Mouse (Mus musculus) thymus, postnatal 25 days (tissue): ENCODE data around the gene Fibp.
"Not testable (repeated sequence)": the region's sequence is repeated elsewhere in the genome, so short reads cannot be mapped to it uniquely, and the experiment has no call there.

Source experiments
- DNase-seq: peaks from one replicate; pipeline ENCODE4 v3.0.0; 2022

The Fibp gene

DNA sequence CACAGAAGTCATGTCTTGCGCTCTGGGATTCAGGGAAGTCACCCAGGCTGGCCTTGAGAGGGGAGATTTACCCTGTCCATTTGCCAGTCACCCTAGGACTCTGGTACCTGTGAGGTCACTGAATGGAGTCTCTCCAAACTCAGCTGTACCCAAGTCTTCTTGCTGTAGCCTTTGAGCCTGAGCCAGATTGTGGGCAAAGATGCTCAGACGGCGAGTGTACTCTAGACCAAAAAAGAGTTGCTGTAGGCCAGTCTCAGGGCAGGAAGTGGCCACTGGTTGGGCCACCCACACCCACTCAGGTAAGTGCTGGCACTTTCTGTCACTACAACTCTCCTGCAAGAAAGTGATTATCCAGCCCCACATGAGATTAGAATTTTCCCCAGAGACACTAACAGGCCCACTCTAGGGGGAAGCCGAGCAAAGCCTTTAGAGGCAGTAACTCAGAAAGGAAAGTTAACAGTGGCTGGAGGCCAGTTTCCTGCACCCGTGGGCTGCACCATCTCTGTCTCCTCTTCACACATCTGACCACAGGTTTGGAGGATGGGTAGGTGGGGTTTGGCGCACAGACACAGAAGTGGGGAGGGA is 6.6 kb downstream of the Fibp start:
- no peak for DNase-seq

DNA sequence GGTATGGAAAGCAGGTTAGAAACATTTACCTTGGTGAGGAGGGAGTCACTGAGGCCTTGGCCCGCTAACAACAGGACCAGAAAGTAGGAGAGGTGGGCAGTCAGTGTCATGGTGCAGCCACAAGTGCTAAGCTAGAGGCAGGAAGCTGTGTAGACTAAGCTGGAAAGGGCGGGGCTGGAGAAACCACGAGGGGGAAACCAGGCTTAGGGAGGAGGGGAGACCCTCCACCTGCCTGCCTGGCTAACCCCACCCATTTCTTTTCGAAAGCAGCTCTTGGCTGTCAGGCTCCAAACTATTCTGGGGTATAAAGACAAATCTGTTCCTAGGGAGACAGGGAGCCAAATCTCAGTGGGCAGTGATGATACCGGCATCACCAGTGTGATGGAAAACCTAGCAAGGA is 8.0 kb downstream of the Fibp start, which contains the start of gene Ctsw:
Gene Ctsw, minus strand, starts transcription at position 134 of the 400 bp plus-strand sequence.
- peak; percentile 73 for DNase-seq

- DNase-seq, result no peak
Measured at GRCm38 (mm10) chr19:5471846-5472245, 11.4 kb downstream of the Fibp start.

DNA sequence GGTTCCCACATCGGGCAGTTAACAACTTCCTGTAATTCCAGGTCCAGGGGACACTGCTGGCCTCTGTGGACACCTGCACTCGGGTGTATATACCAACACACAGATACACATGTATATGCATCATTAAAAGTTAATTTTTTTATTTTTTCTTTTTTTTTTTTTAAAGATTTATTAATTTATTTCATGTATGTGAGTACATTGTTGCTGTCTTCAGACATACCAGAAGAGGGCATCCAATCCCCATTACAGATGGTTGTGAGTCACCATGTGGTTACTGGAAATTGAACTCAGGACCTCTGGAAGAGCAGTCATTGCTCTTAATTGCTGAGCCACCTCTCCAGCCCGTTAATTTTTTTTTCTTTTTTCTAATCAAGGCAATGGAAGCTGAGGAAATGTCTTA is 12.4 kb downstream of the Fibp start:
- no peak for DNase-seq

GRCm38 (mm10) chr19:5473720-5474119 is 13.3 kb downstream of the Fibp start, which contains the start of gene Efemp2:
Efemp2 (plus strand) TSS chr19:5473954.
- DNase-seq, result peak; percentile 72

- no peak for DNase-seq
Measured at GRCm38 (mm10) chr19:5474281-5475068, 14.1 kb downstream of the Fibp start.

- DNase-seq, result no peak
Measured at GRCm38 (mm10) chr19:5475069-5475714, 14.8 kb downstream of the Fibp start.

- no peak for DNase-seq
Measured at GRCm38 (mm10) chr19:5477004-5477667, 16.7 kb downstream of the Fibp start.

- DNase-seq, result no peak
Measured at GRCm38 (mm10) chr19:5477668-5478300, 17.4 kb downstream of the Fibp start.

DNA sequence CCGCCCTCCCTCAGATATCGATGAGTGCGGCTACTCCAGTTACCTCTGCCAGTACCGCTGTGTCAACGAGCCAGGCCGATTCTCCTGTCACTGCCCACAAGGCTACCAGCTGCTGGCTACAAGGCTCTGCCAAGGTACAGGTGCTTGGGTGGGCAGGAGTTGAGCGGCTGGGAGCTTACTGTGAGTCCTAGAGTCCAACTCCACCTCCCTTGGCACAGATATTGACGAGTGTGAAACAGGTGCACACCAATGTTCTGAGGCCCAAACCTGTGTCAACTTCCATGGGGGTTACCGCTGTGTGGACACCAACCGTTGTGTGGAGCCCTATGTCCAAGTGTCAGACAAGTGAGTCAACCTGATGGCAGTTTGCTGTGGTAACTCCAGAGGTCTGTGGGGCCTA is 19.6 kb downstream of the Fibp start:
- no peak for DNase-seq

DNA sequence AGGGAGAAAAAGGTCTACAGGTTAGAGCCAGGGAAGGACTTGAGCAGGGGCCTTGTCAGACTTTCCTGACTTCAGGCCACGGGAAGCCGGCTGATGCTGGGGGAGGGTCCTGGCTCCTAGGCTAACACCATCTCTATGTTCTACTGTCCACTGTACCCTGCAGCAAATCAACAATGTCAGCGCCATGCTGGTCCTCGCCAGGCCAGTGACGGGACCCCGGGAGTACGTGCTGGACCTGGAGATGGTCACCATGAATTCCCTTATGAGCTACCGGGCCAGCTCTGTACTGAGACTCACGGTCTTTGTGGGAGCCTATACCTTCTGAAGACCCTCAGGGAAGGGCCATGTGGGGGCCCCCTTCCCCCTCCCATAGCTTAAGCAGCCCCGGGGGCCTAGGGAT is 21.0 kb downstream of the Fibp start:
- DNase-seq, result no peak

GRCm38 (mm10) chr19:5483386-5484359 is 23.3 kb downstream of the Fibp start:
- no peak for DNase-seq

DNA sequence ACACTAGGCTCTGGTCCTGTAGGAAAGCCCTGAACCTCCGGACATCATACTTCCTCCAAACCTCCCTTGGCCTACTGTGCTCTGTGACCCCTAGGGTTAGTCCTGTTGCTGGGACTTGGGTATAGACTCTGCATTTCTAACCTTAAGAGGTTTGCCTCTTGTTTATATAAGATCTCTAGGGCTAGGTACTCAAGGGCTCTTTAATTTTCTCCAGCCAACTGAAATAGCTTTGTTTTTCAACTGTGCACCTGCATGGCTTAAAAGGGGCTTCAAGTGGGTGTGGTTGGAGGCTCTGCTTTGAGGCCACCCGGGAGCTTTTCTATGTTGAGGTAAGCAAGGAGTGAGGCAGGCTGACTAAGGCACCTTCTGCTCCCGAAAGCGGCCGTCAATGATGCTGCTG is 24.1 kb downstream of the Fibp start:
- DNase-seq, result no peak

DNA sequence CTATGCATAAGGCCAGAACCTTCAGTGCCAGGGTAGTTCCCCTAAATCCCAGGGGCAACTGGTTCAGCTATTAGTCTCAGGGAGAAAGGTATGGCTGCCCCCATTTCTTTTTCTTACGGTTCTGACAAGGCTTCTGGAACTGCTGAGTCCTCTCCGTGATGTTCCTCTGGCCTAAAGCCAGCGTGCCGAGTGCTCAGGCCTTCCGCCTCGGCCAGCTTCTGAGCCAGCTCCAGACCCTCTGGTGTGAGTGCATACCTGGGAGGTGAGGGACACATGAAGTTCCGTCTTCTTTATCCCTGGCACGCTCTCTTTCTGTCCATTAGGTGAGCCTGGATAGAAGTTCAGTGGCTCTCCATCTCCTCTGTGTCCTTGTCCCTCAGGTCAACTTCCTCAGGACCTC is 25.0 kb downstream of the Fibp start:
- DNase-seq, result no peak

DNA sequence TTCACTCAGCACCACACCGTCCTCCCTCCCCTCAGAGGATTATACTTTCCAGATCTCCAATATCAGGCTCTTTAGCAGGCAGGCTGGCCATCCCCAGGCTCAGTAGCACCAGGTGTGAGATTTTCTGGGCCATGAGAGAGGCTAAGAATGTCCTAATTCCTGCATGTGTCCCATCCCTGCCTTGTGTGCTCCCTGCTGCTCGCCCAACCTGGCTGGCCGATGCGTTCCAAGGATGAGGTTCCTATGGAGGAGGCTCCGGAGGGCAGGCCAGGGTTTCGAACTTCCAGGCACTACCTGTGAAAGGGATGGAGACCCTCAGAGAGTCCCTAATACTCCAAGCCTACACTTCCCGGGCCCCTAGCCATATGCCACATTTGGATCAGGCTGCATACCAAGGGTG is 25.4 kb downstream of the Fibp start:
- no peak for DNase-seq

GRCm38 (mm10) chr19:5486286-5486685 is 25.9 kb downstream of the Fibp start:
- DNase-seq, result no peak

- DNase-seq, result no peak
Measured at GRCm38 (mm10) chr19:5486771-5487170, 26.4 kb downstream of the Fibp start.

- DNase-seq, result peak; percentile 97
Measured at GRCm38 (mm10) chr19:5487768-5488550, 27.5 kb downstream of the Fibp start, which contains the start of gene Mus81. Mus81 (minus strand) TSS chr19:5488402.

DNA sequence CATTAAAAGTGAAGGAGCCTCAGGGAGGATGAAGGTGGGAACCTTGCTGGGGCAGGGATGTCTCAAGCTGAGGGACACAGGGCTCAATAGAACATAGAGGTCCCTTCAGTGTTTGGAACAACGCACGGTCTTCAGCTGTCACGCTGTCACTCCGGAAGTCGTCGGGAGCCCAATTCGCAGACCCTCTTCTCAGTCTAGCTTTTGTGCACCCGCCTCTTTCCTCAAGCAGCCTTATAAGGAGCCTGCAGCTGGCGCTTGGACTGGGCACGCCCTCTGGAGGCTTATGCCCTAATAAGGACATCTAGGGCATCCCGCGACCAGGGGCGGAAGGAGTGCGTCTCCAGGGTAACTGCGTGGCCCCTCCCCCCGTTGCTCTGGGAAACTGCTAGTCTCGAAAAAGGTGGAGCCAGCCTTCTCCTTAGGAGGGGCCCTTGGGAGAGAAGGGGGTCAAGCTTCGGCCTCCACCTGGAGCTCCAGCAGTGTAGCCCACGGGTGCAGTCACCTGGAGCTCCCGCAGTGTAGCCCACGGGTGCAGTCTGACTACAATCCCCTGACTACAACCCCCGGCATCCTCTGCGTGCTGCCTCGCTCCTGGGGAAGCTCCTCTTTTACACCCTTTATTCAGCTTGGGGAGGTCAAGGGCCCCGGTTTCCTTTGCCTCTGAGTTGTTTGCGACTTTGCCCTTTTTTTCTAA is 28.6 kb downstream of the Fibp start:
- DNase-seq, result peak; percentile 99

GRCm38 (mm10) chr19:5489721-5490120 is 29.3 kb downstream of the Fibp start:
- not testable (repeated sequence) for DNase-seq
